Mouse (Mus musculus): ENCODE data around the gene Kif12.
A peak's percentile ranks its signal among the peaks of the same experiment; 100 is the strongest.

DNA sequence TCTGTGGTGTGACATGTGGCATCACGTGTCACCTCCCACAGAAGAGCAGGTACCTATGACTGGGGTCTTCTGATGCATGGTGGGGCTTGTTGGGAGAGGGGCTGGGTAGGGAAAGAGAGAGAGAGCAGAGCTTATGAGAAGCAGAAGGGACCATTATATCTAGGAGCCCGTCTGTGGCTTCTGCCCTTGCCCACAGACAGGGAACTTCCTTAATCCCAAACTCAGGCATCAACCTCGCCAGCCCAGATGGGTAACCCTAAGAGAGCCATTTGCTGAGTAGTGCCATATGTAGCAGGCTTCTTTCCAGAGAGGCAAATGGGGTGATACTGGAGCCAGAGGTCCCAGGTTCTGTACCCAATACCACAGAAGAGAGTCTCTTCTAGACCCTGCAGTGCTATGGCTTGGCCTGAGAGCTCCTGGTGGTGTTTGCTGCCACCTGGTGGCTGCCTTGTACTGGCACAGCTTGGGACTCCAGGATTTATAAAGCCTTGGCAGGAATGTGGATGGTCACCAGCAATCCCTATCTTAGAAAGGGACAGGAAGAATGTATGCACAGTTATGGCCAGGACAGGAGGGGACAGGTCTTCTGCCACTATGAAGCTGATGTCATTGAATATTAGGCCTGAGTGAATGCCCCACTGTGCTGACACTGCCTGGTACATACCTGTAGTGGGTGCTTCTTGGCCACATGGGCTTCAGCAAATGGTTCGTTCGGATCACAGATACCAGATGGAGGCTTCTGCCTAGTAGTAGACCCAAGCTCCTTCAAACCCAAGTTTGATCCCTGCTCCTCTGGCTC lies 53.1 kb downstream of the Kif12 start:
- TF ChIP-seq CTCF (IDR thresholded peaks at IDR 0.05; ENCODE audit: borderline replicate concordance, insufficient read depth, low read length) (peak; percentile 87), POLR2A (IDR thresholded peaks at IDR 0.05; ENCODE audit: low read depth, low read length) (no peak)
